Mouse (Mus musculus) embryonic facial prominence, embryonic 11.5 days (tissue): ENCODE results near the gene Iqcb1. TPM values are rescaled to one million over a fixed set of nuclear protein-coding genes. Genes with fewer than 3 reads are reported as not detected.

Experiments used
- ATAC-seq: fragments of 200-750 bp; cut with Nextera tagmentation; replicated peaks from 2 replicates; pipeline ENCODE4 v1.8.0; 2017; ENCODE audit warnings: low read depth; ENCODE audit not compliant: insufficient number of reproducible peaks, low FRiP score, low TSS enrichment
- DNase-seq: peaks from one replicate; pipeline ENCODE4 v3.0.0-alpha.2; 2015; ENCODE audit warnings: low spot score
- H3K27ac ChIP-seq: fragments of 300-500 bp; sonication (generic); replicated peaks from 2 replicates; pipeline ENCODE4 v1.5.1; 2014; ENCODE audit warnings: mild to moderate bottlenecking, low read depth, low read length, control low read depth
- H3K27me3 ChIP-seq: fragments of 300-500 bp; sonication (generic); 2 replicates; pipeline ENCODE4 v1.6.1; 2014; ENCODE audit warnings: mild to moderate bottlenecking, low read length, moderate library complexity, mixed read lengths; ENCODE audit not compliant: control insufficient read depth, insufficient read depth
- H3K36me3 ChIP-seq: fragments of 300-500 bp; sonication (generic); replicated peaks from 2 replicates; pipeline ENCODE4 v1.6.1; 2014; ENCODE audit warnings: low read depth, mild to moderate bottlenecking, low read length, moderate library complexity, mixed read lengths; ENCODE audit not compliant: control insufficient read depth, insufficient read depth
- H3K4me1 ChIP-seq: fragments of 300-500 bp; sonication (generic); 2 replicates; pipeline ENCODE4 v1.6.1; 2014; ENCODE audit warnings: low read length, mixed read lengths; ENCODE audit not compliant: control insufficient read depth, insufficient read depth
- H3K4me2 ChIP-seq: fragments of 300-500 bp; sonication (generic); 2 replicates; pipeline ENCODE4 v1.6.1; 2014; ENCODE audit warnings: low read depth, mild to moderate bottlenecking, control low read depth, low read length, moderate library complexity
- H3K4me3 ChIP-seq: fragments of 300-500 bp; sonication (generic); 2 replicates; pipeline ENCODE4 v1.5.1; 2014; ENCODE audit warnings: low read depth, low read length, control low read depth
- H3K9ac ChIP-seq: fragments of 300-500 bp; sonication (generic); replicated peaks from 2 replicates; pipeline ENCODE4 v1.6.1; 2014; ENCODE audit warnings: mild to moderate bottlenecking, control low read depth, low read length
- H3K9me3 ChIP-seq: fragments of 300-500 bp; sonication (generic); replicated peaks from 2 replicates; pipeline ENCODE4 v1.6.1; 2016; ENCODE audit warnings: mild to moderate bottlenecking, low read length, inconsistent platforms, mixed read lengths; ENCODE audit not compliant: control insufficient read depth
- WGBS: fragments of 180-500 bp; shearing (Covaris S2); extraction: QIAGEN DNeasy Blood & Tissue Kit; methylation state at CpG from one replicate; pipeline ENCODE4 v1.1.7; 2014; 5-methylcytosine and 5-hydroxymethylcytosine counted together
- polyA plus RNA-seq: library from polyadenylated mRNA; unstranded; fragments of >200 nt; fragmentation: Nextera tagmentation; extraction: Ambion mirVana; gene quantifications from 2 replicates; pipeline ENCODE4 v1.2.1, GENCODE M21; 2014

The Iqcb1 gene
- polyA plus RNA-seq, 1 experiment from 2014 or later: 85.4 TPM

DNA sequence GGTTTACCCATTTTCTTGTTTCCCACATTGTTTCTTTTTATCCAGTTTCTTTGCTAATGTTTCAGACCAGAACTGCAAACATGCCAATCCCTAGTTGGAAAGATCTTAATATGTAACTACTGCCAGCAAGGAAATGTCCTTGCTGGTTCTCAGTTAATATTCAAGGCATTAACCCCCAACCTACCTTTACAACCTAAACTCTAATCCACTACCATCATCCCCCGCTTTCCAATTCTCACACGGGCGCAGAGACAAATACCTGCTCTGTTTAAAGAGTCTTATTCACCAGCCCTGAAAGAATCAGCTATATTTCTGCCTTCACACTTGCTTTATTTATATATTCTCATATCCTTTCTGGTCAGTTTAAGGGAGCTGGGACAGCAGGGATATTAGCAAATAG lies 19.6 kb upstream of the Iqcb1 start:
- H3K9me3 ChIP-seq: no peaks in the 10 kb centered on the region
- H3K9ac ChIP-seq: no peak overlapping the region
- ATAC-seq: no peak
- no peak for DNase-seq
- H3K4me2 ChIP-seq: no peak overlapping the region
- H3K27ac ChIP-seq: no peak overlapping the region
- H3K36me3 ChIP-seq: no peaks in the 10 kb centered on the region
- 86% methylated on average over 3 of the region's 3 CpGs for WGBS
- H3K4me3 ChIP-seq: no peak overlapping the region
- no peaks in the 10 kb centered on the region for H3K4me1 ChIP-seq
- H3K27me3 ChIP-seq: no peaks in the 10 kb centered on the region

DNA sequence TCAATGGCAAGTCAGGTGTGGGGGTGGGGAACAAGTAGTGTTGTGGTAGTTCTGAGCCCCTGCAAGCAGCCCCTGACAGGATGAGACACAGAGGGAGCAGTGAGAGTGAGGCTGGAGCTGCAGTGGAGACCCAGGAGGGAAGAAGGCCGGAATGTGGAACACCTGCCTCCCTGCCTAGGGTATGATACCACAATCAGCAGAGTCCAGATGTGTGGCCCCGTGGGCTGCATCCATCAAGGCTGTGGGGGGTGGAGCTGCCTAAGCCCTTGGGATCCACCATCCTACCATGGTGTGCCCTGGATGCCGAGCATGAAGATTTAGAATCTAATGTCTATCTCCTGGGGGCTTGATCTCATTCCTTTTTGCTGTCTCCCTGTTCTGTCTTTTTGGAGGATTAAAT lies 14.5 kb upstream of the Iqcb1 start:
- no peak for ATAC-seq
- H3K9me3 ChIP-seq: no peaks in the 10 kb centered on the region
- no peak for DNase-seq
- 66% methylated on average over 3 of the region's 3 CpGs for WGBS
- no peak overlapping the region for H3K4me2 ChIP-seq
- no peaks in the 10 kb centered on the region for H3K27me3 ChIP-seq
- H3K4me1 ChIP-seq: no peaks in the 10 kb centered on the region
- H3K4me3 ChIP-seq: no peak overlapping the region
- no peak overlapping the region for H3K9ac ChIP-seq
- H3K36me3 ChIP-seq: no peaks in the 10 kb centered on the region
- H3K27ac ChIP-seq: no peak overlapping the region

DNA sequence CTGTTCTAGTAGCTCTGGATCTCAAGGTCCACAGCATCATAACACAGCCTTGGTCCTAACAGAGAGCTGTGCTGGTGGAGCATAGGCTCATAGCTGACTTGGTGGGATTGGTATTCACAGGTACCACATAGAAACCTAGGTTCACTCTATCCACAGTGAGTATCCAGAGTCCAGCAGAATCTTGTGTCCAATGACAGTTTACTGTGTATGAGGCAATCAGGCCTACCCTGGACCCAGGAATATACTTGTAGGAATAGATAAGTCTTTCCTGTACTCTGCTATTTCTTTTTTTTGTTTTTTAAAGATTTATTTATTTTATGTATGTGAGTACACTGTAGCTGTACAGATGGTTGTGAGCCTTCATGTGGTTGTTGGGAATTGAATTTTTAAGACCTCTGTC lies 11.3 kb upstream of the Iqcb1 start:
- DNase-seq (no peak), ATAC-seq (no peak; the same call in 1 of the 2 replicates)

DNA sequence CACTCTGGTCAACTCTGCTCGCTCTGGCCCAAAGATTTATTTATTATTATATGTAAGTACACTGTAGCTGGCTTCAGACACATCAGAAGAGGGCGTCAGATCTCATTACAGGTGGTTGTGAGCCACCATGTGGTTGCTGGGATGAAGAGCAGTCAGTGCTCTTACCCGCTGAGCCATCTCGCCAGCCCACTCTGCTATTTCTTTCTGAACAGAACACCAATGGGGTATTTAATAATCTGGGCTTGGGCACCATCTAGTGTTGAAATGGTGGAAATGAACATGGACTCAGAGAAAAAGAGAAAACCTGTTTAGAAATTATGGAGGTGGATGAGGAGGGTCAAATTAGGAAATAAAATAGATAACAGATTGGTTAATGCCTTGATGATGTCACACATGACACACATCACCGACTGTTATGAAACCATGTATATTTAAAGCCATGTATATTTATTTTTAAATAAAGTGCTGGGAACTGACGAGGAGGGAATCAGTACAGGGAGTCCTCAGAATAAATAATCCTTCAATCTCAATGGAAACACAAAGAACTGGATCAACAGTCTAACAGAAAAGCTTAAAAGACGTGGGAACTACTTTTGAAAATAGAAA lies 10.8 kb upstream of the Iqcb1 start:
- 19% methylated on average over 7 of the region's 7 CpGs for WGBS
- DNase-seq (peak; percentile 87), ATAC-seq (peak; percentile 67; the same call in 1 of the 2 replicates)
- Histone ChIP-seq H3K27ac (no peak overlapping the region), H3K4me1 (no peaks in the 10 kb centered on the region), H3K9ac (no peak overlapping the region), H3K36me3 (no peaks in the 10 kb centered on the region), H3K4me2 (no peak overlapping the region), H3K27me3 (no peaks in the 10 kb centered on the region), H3K9me3 (no peaks in the 10 kb centered on the region), H3K4me3 (no peak overlapping the region)

More for the DNA sequence above, 11.3 kb upstream of the Iqcb1 start:
- Histone ChIP-seq H3K9ac (no peak overlapping the region), H3K27ac (no peak overlapping the region), H3K4me3 (no peak overlapping the region), H3K9me3 (no peaks in the 10 kb centered on the region), H3K27me3 (no peaks in the 10 kb centered on the region), H3K4me2 (no peak overlapping the region), H3K36me3 (no peaks in the 10 kb centered on the region), H3K4me1 (no peaks in the 10 kb centered on the region)

DNA sequence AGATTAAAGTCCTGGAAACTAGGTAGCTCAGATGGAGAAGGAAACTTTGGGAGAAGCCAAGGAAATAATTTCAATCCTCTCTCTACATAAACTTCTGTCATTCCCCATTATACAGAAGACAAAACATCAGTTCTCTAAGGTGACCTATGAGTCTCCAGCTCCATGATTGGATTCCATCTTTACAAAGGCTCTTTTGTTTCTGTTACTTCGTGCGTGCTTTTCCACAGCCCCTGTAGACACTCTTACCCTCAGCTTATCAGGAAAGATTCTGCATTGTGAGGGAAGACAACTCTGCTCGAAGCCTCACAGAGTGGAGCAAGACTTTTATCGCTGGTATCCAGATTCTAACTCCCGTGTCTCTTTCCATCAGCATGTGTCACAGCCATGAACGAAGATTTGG lies 8.2 kb upstream of the Iqcb1 start:
- H3K4me2 ChIP-seq: no peak overlapping the region
- ATAC-seq (no peak), DNase-seq (no peak)
- H3K36me3 ChIP-seq: no peaks in the 10 kb centered on the region
- H3K9ac ChIP-seq: no peak overlapping the region
- 56% methylated on average over 6 of the region's 6 CpGs for WGBS
- H3K9me3 ChIP-seq: no peaks in the 10 kb centered on the region
- no peak overlapping the region for H3K4me3 ChIP-seq
- H3K27ac ChIP-seq: no peak overlapping the region
- no peaks in the 10 kb centered on the region for H3K27me3 ChIP-seq
- no peaks in the 10 kb centered on the region for H3K4me1 ChIP-seq

DNA sequence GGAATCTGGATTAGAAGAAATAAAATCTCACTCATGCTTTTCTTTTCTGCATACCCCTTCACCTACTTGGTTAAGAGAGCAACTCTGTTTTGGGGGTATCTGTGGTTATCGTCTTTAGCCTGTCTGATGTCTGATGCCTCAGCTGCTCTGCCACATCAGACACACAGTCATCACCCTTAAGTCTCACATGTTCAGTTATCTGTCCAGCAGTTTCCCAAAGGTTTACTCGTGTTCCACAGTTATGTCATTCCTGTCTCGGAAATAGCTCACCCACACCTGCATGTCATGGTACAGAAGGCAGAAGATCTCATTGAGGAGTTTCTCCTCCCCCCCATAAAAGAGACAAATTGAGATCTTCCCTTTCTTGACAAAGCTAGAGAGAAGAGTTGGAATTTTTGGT lies 7.4 kb upstream of the Iqcb1 start:
- Histone ChIP-seq H3K27ac (no peak overlapping the region), H3K4me1 (no peaks in the 10 kb centered on the region), H3K9me3 (no peaks in the 10 kb centered on the region), H3K4me3 (no peak overlapping the region), H3K4me2 (no peak overlapping the region), H3K9ac (no peak overlapping the region), H3K27me3 (no peaks in the 10 kb centered on the region), H3K36me3 (no peaks in the 10 kb centered on the region)
- no peak for ATAC-seq
- no peak for DNase-seq
- 72% methylated on average over 3 of the region's 3 CpGs for WGBS

DNA sequence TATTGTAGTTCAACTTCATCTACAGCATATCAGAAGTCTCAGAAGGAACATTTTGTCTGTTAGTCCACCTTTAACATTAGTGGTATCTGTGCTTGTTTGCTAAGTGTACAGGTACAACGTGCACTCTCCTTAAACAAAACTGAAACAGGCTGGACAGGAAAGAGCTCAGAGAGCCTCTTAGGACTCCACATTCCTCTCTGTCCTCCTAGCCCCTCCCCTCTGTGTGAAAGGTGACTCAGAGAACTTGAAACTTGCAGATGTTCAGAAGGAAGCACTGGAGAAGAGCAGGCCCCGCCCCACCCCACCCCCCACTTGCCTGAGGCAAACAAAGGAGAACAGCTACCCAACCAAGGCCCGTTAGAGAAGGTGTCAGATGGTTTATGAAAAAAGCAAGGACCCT lies 6.7 kb upstream of the Iqcb1 start:
- Histone ChIP-seq H3K4me1 (no peaks in the 10 kb centered on the region), H3K4me3 (no peak overlapping the region), H3K4me2 (no peak overlapping the region), H3K27me3 (no peaks in the 10 kb centered on the region), H3K9ac (no peak overlapping the region), H3K9me3 (no peaks in the 10 kb centered on the region), H3K27ac (no peak overlapping the region), H3K36me3 (no peaks in the 10 kb centered on the region)
- ATAC-seq (peak; percentile 47; the same call in 1 of the 2 replicates), DNase-seq (peak; percentile 60)
- 9% methylated on average over 3 of the region's 3 CpGs for WGBS

DNA sequence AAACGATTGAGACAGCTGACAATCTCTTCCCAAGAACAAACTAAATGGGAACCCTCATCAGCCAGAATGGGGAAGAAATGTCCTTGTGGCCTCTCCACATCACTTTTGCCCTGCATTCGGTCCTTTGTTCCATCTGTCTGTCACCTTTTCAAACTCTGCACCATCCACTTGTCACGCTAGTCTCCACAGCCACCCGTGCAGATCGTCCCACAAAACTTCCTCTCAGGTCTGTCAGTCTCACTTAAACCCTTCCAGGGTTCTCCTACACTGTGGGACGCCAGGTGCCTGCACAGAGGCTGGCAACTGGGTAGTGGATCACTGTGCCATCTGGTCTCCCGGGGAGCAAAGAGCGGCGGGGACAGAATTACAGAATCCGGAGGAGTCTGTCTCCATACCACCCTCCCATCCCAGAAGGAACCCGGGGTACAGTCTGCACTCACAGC lies 553 bp upstream of the Iqcb1 start:
- DNase-seq (no peak), ATAC-seq (no peak; the same call in 1 of the 2 replicates)
- H3K4me1 ChIP-seq: no peaks in the 10 kb centered on the region; the same call in 1 of the 2 replicates
- peak overlapping the region; percentile 73 for H3K4me3 ChIP-seq
- H3K4me2 ChIP-seq: peak overlapping the region; percentile 61
- WGBS: 3% methylated on average over 11 of the region's 11 CpGs
- H3K9me3 ChIP-seq: no peaks in the 10 kb centered on the region
- H3K36me3 ChIP-seq: no peaks in the 10 kb centered on the region
- H3K27me3 ChIP-seq: no peaks in the 10 kb centered on the region
- peak overlapping the region; percentile 41 for H3K9ac ChIP-seq
- no peak overlapping the region for H3K27ac ChIP-seq
